Mouse (Mus musculus): ENCODE measurements at regions not wholly inside any gene's neighbourhood (a gene's known extent, or its start where the extent isn't known, plus 50 kb on each side); places are given as distances from the start of the nearest gene placed in this dataset.

GRCm38 (mm10) chr2:128518142-128518541 is 72.9 kb upstream of the Spdye4c start:
- ATAC-seq (ENCODE audit: insufficient read depth): no peak
- no peak for DNase-seq (ENCODE audit: low read depth in 3 of 3, low spot score in 3 of 3)

GRCm38 (mm10) chr2:128521701-128522443 is 69.1 kb upstream of the Spdye4c start:
- DNase-seq (ENCODE audit: low read depth in 3 of 3, low spot score in 3 of 3): no peak
- Histone ChIP-seq H3K4me1 (replicated peaks; ENCODE audit: control insufficient read depth in 2 of 2, insufficient read depth in 2 of 2, low read length in 1 of 2) (no peaks in the 10 kb centered on the region), H3K4me3 (ENCODE audit: insufficient read depth in 1 of 2, low read depth in 2 of 2, low read length in 2 of 2) (no peak overlapping the region), H3K27ac (no peak overlapping the region), H3K9me3 (ENCODE audit: control insufficient read depth, low read length) (no peaks in the 10 kb centered on the region), H3K4me2 (ENCODE audit: low read depth) (no peak overlapping the region), H3K36me3 (replicated peaks; ENCODE audit: control insufficient read depth, insufficient read depth, low read depth) (no peaks in the 10 kb centered on the region), H3K27me3 (ENCODE audit: control insufficient read depth, insufficient read depth, low read length) (no peaks in the 10 kb centered on the region), H3K9ac (replicated peaks) (no peak overlapping the region)
- TF ChIP-seq CTCF (IDR thresholded peaks at IDR 0.05; ENCODE audit: low read depth): no peak
- TF ChIP-seq EP300 (IDR thresholded peaks at IDR 0.05; ENCODE audit: low read depth): no peak
- no peak for ATAC-seq (ENCODE audit: insufficient read depth)
- 39% methylated on average over 4 of the region's 4 CpGs for WGBS (ENCODE audit: insufficient replicate concordance)

More at GRCm38 (mm10) chr2:128518142-128518541, 72.9 kb upstream of the Spdye4c start:
- no peak for TF ChIP-seq CTCF (IDR thresholded peaks at IDR 0.05; ENCODE audit: low read depth)
- TF ChIP-seq EP300 (IDR thresholded peaks at IDR 0.05; ENCODE audit: low read depth): no peak
- H3K9ac ChIP-seq (replicated peaks): no peak overlapping the region
- H3K36me3 ChIP-seq (replicated peaks; ENCODE audit: control insufficient read depth, insufficient read depth, low read depth): no peaks in the 10 kb centered on the region
- 70% methylated on average over 3 of the region's 3 CpGs for whole genome bisulfite sequencing (ENCODE audit: insufficient replicate concordance)
- H3K27ac ChIP-seq: no peak overlapping the region
- no peak overlapping the region for H3K4me3 ChIP-seq (ENCODE audit: insufficient read depth in 1 of 2, low read depth in 2 of 2, low read length in 2 of 2)
- H3K27me3 ChIP-seq (ENCODE audit: control insufficient read depth, insufficient read depth, low read length): no peaks in the 10 kb centered on the region
- no peaks in the 10 kb centered on the region for H3K4me1 ChIP-seq (replicated peaks; ENCODE audit: control insufficient read depth in 2 of 2, insufficient read depth in 2 of 2, low read length in 1 of 2)
- H3K9me3 ChIP-seq (ENCODE audit: control insufficient read depth, low read length): no peaks in the 10 kb centered on the region
- H3K4me2 ChIP-seq (ENCODE audit: low read depth): no peak overlapping the region

GRCm38 (mm10) chr2:128523425-128524108 is 67.4 kb upstream of the Spdye4c start:
- Histone ChIP-seq H3K9me3 (ENCODE audit: control insufficient read depth, low read length) (no peaks in the 10 kb centered on the region), H3K9ac (replicated peaks) (no peak overlapping the region), H3K4me2 (ENCODE audit: low read depth) (no peak overlapping the region), H3K4me1 (replicated peaks; ENCODE audit: control insufficient read depth in 2 of 2, insufficient read depth in 2 of 2, low read length in 1 of 2) (no peaks in the 10 kb centered on the region), H3K4me3 (ENCODE audit: insufficient read depth in 1 of 2, low read depth in 2 of 2, low read length in 2 of 2) (no peak overlapping the region), H3K27me3 (ENCODE audit: control insufficient read depth, insufficient read depth, low read length) (no peaks in the 10 kb centered on the region), H3K36me3 (replicated peaks; ENCODE audit: control insufficient read depth, insufficient read depth, low read depth) (no peaks in the 10 kb centered on the region), H3K27ac (no peak overlapping the region)
- DNase-seq (ENCODE audit: low read depth in 3 of 3, low spot score in 3 of 3): no peak
- 53% methylated on average over 4 of the region's 4 CpGs for WGBS (ENCODE audit: insufficient replicate concordance)
- no peak for TF ChIP-seq CTCF (IDR thresholded peaks at IDR 0.05; ENCODE audit: low read depth)
- ATAC-seq (ENCODE audit: insufficient read depth): no peak

- no peak overlapping the region for H3K4me3 ChIP-seq (ENCODE audit: insufficient read depth in 1 of 2, low read depth in 2 of 2, low read length in 2 of 2)
- 44% methylated on average over 2 of the region's 2 CpGs for WGBS (ENCODE audit: insufficient replicate concordance)
- ATAC-seq (ENCODE audit: insufficient read depth) (no peak), DNase-seq (ENCODE audit: low read depth in 3 of 3, low spot score in 3 of 3) (no peak)
- no peaks in the 10 kb centered on the region for H3K4me1 ChIP-seq (replicated peaks; ENCODE audit: control insufficient read depth in 2 of 2, insufficient read depth in 2 of 2, low read length in 1 of 2)
- no peak for TF ChIP-seq CTCF (IDR thresholded peaks at IDR 0.05; ENCODE audit: low read depth)
- TF ChIP-seq EP300 (IDR thresholded peaks at IDR 0.05; ENCODE audit: low read depth): no peak
- no peak overlapping the region for H3K27ac ChIP-seq
- H3K9ac ChIP-seq (replicated peaks): no peak overlapping the region
- no peaks in the 10 kb centered on the region for H3K9me3 ChIP-seq (ENCODE audit: control insufficient read depth, low read length)
- H3K27me3 ChIP-seq (ENCODE audit: control insufficient read depth, insufficient read depth, low read length): no peaks in the 10 kb centered on the region
- no peak overlapping the region for H3K4me2 ChIP-seq (ENCODE audit: low read depth)
- H3K36me3 ChIP-seq (replicated peaks; ENCODE audit: control insufficient read depth, insufficient read depth, low read depth): no peaks in the 10 kb centered on the region
Measured at GRCm38 (mm10) chr2:128526100-128526499, 64.9 kb upstream of the Spdye4c start.

- Histone ChIP-seq H3K27me3 (ENCODE audit: control insufficient read depth, insufficient read depth, low read length) (no peaks in the 10 kb centered on the region), H3K4me2 (ENCODE audit: low read depth) (no peak overlapping the region), H3K4me3 (ENCODE audit: insufficient read depth in 1 of 2, low read depth in 2 of 2, low read length in 2 of 2) (no peak overlapping the region), H3K9ac (replicated peaks) (no peak overlapping the region), H3K36me3 (replicated peaks; ENCODE audit: control insufficient read depth, insufficient read depth, low read depth) (no peaks in the 10 kb centered on the region), H3K4me1 (replicated peaks; ENCODE audit: control insufficient read depth in 2 of 2, insufficient read depth in 2 of 2, low read length in 1 of 2) (no peaks in the 10 kb centered on the region), H3K9me3 (ENCODE audit: control insufficient read depth, low read length) (no peaks in the 10 kb centered on the region), H3K27ac (no peak overlapping the region)
- no peak for DNase-seq (ENCODE audit: low read depth in 3 of 3, low spot score in 3 of 3)
- ATAC-seq (ENCODE audit: insufficient read depth): no peak
- TF ChIP-seq CTCF (IDR thresholded peaks at IDR 0.05; ENCODE audit: low read depth) (no peak), EP300 (IDR thresholded peaks at IDR 0.05; ENCODE audit: low read depth) (no peak)
- 37% methylated on average over 3 of the region's 3 CpGs for WGBS (ENCODE audit: insufficient replicate concordance)
Measured at GRCm38 (mm10) chr2:128526883-128527344, 64.1 kb upstream of the Spdye4c start.

Measured in liver, embryonic 14.5 days (tissue).